Mouse (Mus musculus) hindbrain, embryonic 14.5 days (tissue): Measurements from ENCODE around the gene Ece1. TPM values are rescaled to one million over a fixed set of nuclear protein-coding genes. Genes with fewer than 3 reads are reported as not detected.
A peak's percentile ranks its signal among the peaks of the same experiment; 100 is the strongest.

ENCODE experiments used
- ATAC-seq: fragments of 200-750 bp; cut with Nextera tagmentation; 2 replicates; pipeline ENCODE4 v1.8.0; 2017; ENCODE audit warnings: moderate number of reproducible peaks, mild to moderate bottlenecking, moderate TSS enrichment, moderate library complexity; ENCODE audit not compliant: low FRiP score
- DNase-seq: peaks from one replicate; pipeline ENCODE4 v3.0.0-alpha.2; 2015; ENCODE audit warnings: low spot score
- H3K27ac ChIP-seq: fragments of 300-500 bp; sonication (generic); 2 replicates; pipeline ENCODE4 v1.5.1; 2014; ENCODE audit warnings: mild to moderate bottlenecking, moderate library complexity
- H3K27me3 ChIP-seq: fragments of 300-500 bp; sonication (generic); 2 replicates; pipeline ENCODE4 v1.6.1; 2014; ENCODE audit warnings: mild to moderate bottlenecking, low read length, mixed read lengths; ENCODE audit not compliant: control insufficient read depth, insufficient read depth
- H3K36me3 ChIP-seq: fragments of 300-500 bp; sonication (generic); replicated peaks from 2 replicates; pipeline ENCODE4 v1.6.1; 2014; ENCODE audit not compliant: control insufficient read depth, insufficient read depth
- H3K4me1 ChIP-seq: fragments of 300-500 bp; sonication (generic); replicated peaks from 2 replicates; pipeline ENCODE4 v1.6.1; 2014; ENCODE audit warnings: antibody characterized with exemption, low read length, mixed read lengths; ENCODE audit not compliant: control insufficient read depth, insufficient read depth
- H3K4me2 ChIP-seq: fragments of 300-500 bp; sonication (generic); replicated peaks from 2 replicates; pipeline ENCODE4 v1.6.1; 2014; ENCODE audit warnings: mild to moderate bottlenecking, moderate library complexity
- H3K4me3 ChIP-seq: fragments of 300-500 bp; sonication (generic); replicated peaks from 2 replicates; pipeline ENCODE4 v1.5.1; 2014; ENCODE audit warnings: mild to moderate bottlenecking, low read length
- H3K9ac ChIP-seq: fragments of 300-500 bp; sonication (generic); 2 replicates; pipeline ENCODE4 v1.6.1; 2014
- H3K9me3 ChIP-seq: fragments of 300-500 bp; sonication (generic); 2 replicates; pipeline ENCODE4 v1.6.1; 2016; ENCODE audit warnings: low read length; ENCODE audit not compliant: control insufficient read depth
- WGBS: fragments of 180-500 bp; shearing (Covaris S2); extraction: QIAGEN DNeasy Blood & Tissue Kit; methylation state at CpG from one replicate; pipeline ENCODE4 v1.1.7; 2014; 5-methylcytosine and 5-hydroxymethylcytosine counted together
- polyA plus RNA-seq: library from polyadenylated mRNA; unstranded; fragments of >200 nt; fragmentation: Nextera tagmentation; extraction: Ambion mirVana; gene quantifications from 2 replicates; pipeline ENCODE4 v1.2.1, GENCODE M21; 2014

Gene Ece1
- polyA plus RNA-seq, 1 experiment from 2014 or later: 25.0 TPM

- Histone ChIP-seq H3K4me2 (no peak overlapping the region), H3K27me3 (no peaks in the 10 kb centered on the region), H3K9me3 (no peaks in the 10 kb centered on the region), H3K4me1 (peaks cover 11% of the 10 kb centered on the region), H3K27ac (no peak overlapping the region), H3K36me3 (peaks cover 23% of the 10 kb centered on the region), H3K4me3 (no peak overlapping the region), H3K9ac (no peak overlapping the region)
- 56% methylated on average over 5 of the region's 5 CpGs for WGBS
- ATAC-seq: no peak
- DNase-seq: no peak
Measured at GRCm38 (mm10) chr4:137933328-137933727, 71.3 kb downstream of the Ece1 start.

DNA sequence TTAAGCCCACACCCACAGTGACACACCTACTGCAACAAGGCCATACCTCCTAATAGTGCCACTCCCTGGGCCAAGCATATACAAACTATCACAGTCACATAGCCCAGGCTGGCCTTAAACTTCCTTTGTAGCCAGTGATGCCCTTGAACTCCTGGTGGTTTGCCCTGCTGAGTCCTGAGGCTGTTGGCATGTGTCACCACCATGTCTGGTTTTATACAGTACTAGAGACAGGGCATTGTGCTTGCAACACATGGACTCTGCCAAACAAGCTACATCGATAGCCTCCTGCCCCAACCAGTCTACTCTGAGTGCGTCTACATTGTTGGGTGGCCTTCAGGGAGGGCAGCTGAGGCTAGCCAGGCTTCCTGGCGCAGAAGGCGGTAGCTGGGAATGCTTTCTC, 74.1 kb downstream of the Ece1 start:
- DNase-seq: no peak
- no peaks in the 10 kb centered on the region for H3K9me3 ChIP-seq
- WGBS: 99% methylated on average over 4 of the region's 4 CpGs
- H3K27ac ChIP-seq: no peak overlapping the region
- peaks cover 46% of the 10 kb centered on the region for H3K36me3 ChIP-seq
- no peaks in the 10 kb centered on the region for H3K27me3 ChIP-seq
- no peak overlapping the region for H3K9ac ChIP-seq
- no peak for ATAC-seq
- H3K4me2 ChIP-seq: no peak overlapping the region
- H3K4me3 ChIP-seq: no peak overlapping the region
- H3K4me1 ChIP-seq: peaks cover 14% of the 10 kb centered on the region

DNA sequence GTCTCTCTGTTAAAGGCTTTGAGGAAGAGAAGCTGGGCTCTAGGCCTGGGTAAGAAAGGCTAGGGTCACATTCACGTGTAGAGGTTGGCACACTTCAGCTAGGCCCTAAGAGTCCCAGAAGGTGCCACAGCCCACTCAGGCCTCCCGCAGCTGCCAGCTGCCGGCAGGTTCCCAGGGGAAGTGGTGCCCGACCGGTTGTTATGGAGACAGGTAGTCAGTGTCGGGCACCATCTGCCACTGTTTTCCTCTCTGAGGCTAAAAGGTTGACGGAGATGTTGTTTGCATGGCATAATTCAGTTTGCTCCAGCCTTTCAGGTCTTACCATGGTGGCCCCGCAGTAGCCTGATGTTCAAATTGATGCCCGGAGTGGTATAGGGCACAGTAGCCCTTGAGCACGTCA, 78.0 kb downstream of the Ece1 start:
- WGBS: 46% methylated on average over 10 of the region's 10 CpGs
- Histone ChIP-seq H3K27ac (peak overlapping the region; percentile 51), H3K9ac (no peak overlapping the region), H3K36me3 (peaks cover 56% of the 10 kb centered on the region), H3K9me3 (no peaks in the 10 kb centered on the region), H3K4me1 (peaks cover 25% of the 10 kb centered on the region), H3K4me2 (no peak overlapping the region), H3K4me3 (no peak overlapping the region), H3K27me3 (no peaks in the 10 kb centered on the region)
- DNase-seq (no peak), ATAC-seq (no peak)

GRCm38 (mm10) chr4:137941131-137941844, 79.3 kb downstream of the Ece1 start:
- Histone ChIP-seq H3K9me3 (no peaks in the 10 kb centered on the region), H3K9ac (no peak overlapping the region), H3K27ac (0 out of 2 replicates have a peak overlapping the region, but pooled peaks have one; percentile 57), H3K36me3 (peaks cover 57% of the 10 kb centered on the region), H3K4me2 (no peak overlapping the region), H3K27me3 (no peaks in the 10 kb centered on the region), H3K4me3 (no peak overlapping the region), H3K4me1 (peaks cover 25% of the 10 kb centered on the region)
- WGBS: 93% methylated on average over 12 of the region's 12 CpGs
- DNase-seq (no peak), ATAC-seq (no peak)

GRCm38 (mm10) chr4:137941871-137942781, 80.1 kb downstream of the Ece1 start:
- peaks cover 53% of the 10 kb centered on the region for H3K36me3 ChIP-seq
- no peak overlapping the region for H3K9ac ChIP-seq
- no peaks in the 10 kb centered on the region for H3K27me3 ChIP-seq
- DNase-seq (peak; percentile 51), ATAC-seq (no peak)
- no peak overlapping the region for H3K4me2 ChIP-seq
- no peak overlapping the region for H3K4me3 ChIP-seq
- H3K27ac ChIP-seq: peak overlapping the region; percentile 57
- peaks cover 25% of the 10 kb centered on the region for H3K4me1 ChIP-seq
- 53% methylated on average over 17 of the region's 17 CpGs for WGBS
- H3K9me3 ChIP-seq: no peaks in the 10 kb centered on the region

- DNase-seq: no peak
- H3K36me3 ChIP-seq: peaks cover 54% of the 10 kb centered on the region
- peaks cover 25% of the 10 kb centered on the region for H3K4me1 ChIP-seq
- no peak for ATAC-seq
- H3K27ac ChIP-seq: peak overlapping the region; percentile 57; the same call in 1 of the 2 replicates
- no peak overlapping the region for H3K9ac ChIP-seq
- no peaks in the 10 kb centered on the region for H3K27me3 ChIP-seq
- no peaks in the 10 kb centered on the region for H3K9me3 ChIP-seq
- no peak overlapping the region for H3K4me2 ChIP-seq
- whole genome bisulfite sequencing: 52% methylated on average over 9 of the region's 9 CpGs
- no peak overlapping the region for H3K4me3 ChIP-seq
Measured at GRCm38 (mm10) chr4:137942782-137943486, 80.9 kb downstream of the Ece1 start.

- no peak overlapping the region for H3K4me2 ChIP-seq
- peaks cover 52% of the 10 kb centered on the region for H3K36me3 ChIP-seq
- H3K27me3 ChIP-seq: no peaks in the 10 kb centered on the region
- H3K4me3 ChIP-seq: no peak overlapping the region
- ATAC-seq: no peak
- WGBS: 94% methylated on average over 10 of the region's 10 CpGs
- no peak overlapping the region for H3K9ac ChIP-seq
- peaks cover 25% of the 10 kb centered on the region for H3K4me1 ChIP-seq
- H3K27ac ChIP-seq: no peak overlapping the region
- DNase-seq: no peak
- H3K9me3 ChIP-seq: no peaks in the 10 kb centered on the region
Measured at GRCm38 (mm10) chr4:137943540-137943939, 81.5 kb downstream of the Ece1 start.

DNA sequence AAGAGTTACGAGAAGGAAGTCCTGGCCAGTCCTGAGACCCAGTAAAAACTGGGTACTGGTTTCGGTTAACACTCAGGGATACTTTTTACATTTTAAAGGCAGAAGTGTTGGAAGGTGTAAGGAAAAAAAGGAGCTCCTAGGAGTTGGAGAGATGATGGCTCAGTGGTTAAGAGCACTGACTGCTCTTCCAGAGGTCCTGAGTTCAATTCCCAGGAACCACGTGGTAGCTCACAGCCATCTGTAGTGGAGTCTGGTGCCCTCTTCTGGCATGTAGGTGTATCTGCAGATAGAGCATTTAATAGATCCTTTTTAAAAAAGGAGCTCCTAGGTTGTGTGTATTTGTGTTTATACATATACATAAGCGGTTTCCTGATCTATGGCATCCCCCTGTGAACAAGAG, 83.3 kb downstream of the Ece1 start:
- H3K36me3 ChIP-seq: peaks cover 57% of the 10 kb centered on the region
- no peak overlapping the region for H3K27ac ChIP-seq
- WGBS: 68% methylated on average over 4 of the region's 4 CpGs

DNA sequence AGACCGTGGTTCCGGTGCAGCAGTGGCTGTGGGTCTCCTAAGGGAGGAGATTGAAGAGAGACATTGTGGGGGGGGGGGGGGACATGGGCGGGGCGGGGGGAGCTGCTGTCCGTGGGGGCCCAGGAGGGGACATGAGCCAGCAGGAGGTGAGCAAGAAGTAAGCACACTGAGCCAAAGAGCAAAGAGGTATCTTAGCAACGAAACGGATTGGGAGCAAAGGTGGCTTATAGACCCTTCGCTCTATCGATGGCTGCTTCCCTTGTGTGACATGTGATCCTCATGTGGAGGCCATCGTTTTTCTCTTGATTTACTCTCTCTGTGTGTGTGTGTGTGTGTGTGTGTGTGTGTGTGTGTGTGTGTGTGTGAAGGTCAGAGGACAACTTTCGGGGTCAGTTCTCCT, 84.4 kb downstream of the Ece1 start:
- no peak overlapping the region for H3K27ac ChIP-seq
- ATAC-seq (no peak), DNase-seq (no peak)
- peaks cover 15% of the 10 kb centered on the region for H3K4me1 ChIP-seq
- peaks cover 51% of the 10 kb centered on the region for H3K36me3 ChIP-seq
- WGBS: 78% methylated on average over 10 of the region's 11 CpGs
- H3K4me2 ChIP-seq: no peak overlapping the region
- no peaks in the 10 kb centered on the region for H3K27me3 ChIP-seq
- no peaks in the 10 kb centered on the region for H3K9me3 ChIP-seq
- H3K4me3 ChIP-seq: no peak overlapping the region
- no peak overlapping the region for H3K9ac ChIP-seq

More for the DNA sequence above, 83.3 kb downstream of the Ece1 start:
- H3K4me2 ChIP-seq: no peak overlapping the region
- H3K9me3 ChIP-seq: no peaks in the 10 kb centered on the region
- no peak overlapping the region for H3K9ac ChIP-seq
- H3K27me3 ChIP-seq: no peaks in the 10 kb centered on the region
- peaks cover 17% of the 10 kb centered on the region for H3K4me1 ChIP-seq
- H3K4me3 ChIP-seq: no peak overlapping the region
- ATAC-seq (no peak), DNase-seq (no peak)
